Mouse (Mus musculus): ENCODE results near the gene Vat1. TPM values are rescaled to one million over a fixed set of nuclear protein-coding genes. Genes with fewer than 3 reads are reported as not detected.
"Not testable (repeated sequence)": the region's sequence is repeated elsewhere in the genome, so short reads cannot be mapped to it uniquely, and the experiment has no call there.

Gene Vat1
- polyA plus RNA-seq, 1 experiment from 2014 or later: 202 TPM

GRCm38 (mm10) chr11:101446319-101446718, 19.7 kb downstream of the Vat1 start:
- ChIA-PET POLR2A (no interaction called here), CTCF (no interaction called here)
- no peak for ATAC-seq
- in situ Hi-C loops (cut with MboI; ENCODE audit: low pct_unique_long_range_greater_than_20kb): no loop called here
- no peak for DNase-seq (ENCODE audit: low read depth, low spot score)
- TF ChIP-seq CTCF (IDR thresholded peaks at IDR 0.05): no peak
- no peaks in the 10 kb centered on the region for H3K27me3 ChIP-seq

DNA sequence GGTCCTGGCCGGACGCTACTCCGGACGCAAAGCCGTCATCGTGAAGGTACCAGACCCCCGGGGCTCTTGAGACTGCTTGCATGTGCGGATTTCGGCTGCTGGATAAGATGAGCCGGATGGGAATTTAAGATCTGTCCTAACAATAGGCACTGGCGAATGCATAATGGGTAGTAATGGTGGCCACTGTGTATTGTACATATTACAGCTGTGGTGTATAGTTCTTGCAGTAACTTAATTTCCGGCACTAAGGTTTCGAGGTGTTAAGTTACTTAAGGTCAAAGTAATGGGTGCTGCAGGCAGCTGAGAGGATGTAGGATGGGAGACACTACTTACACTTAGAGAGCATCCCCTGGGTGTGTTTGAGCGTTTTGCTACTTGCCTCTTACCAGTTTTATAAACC, 23.3 kb downstream of the Vat1 start:
- no peaks in the 10 kb centered on the region for H3K27me3 ChIP-seq
- CTCF ChIA-PET: interaction anchor here (0.7 to 1.8 kb wide), 4 partner anchors 10 to 26 kb away, joined by 3 to 11 read pairs (median 9); partner anchors contain the start of gene Aarsd1
- ATAC-seq (peak; percentile 6), DNase-seq (ENCODE audit: low read depth, low spot score) (no peak)
- no peak for TF ChIP-seq CTCF (IDR thresholded peaks at IDR 0.05)
- POLR2A ChIA-PET: interaction anchor here (3.0 kb wide), 1 partner anchor 26 kb away, joined by 12 read pairs; the partner anchor contains the start of gene Aarsd1
- in situ Hi-C loops (cut with MboI; ENCODE audit: low pct_unique_long_range_greater_than_20kb): no loop called here

DNA sequence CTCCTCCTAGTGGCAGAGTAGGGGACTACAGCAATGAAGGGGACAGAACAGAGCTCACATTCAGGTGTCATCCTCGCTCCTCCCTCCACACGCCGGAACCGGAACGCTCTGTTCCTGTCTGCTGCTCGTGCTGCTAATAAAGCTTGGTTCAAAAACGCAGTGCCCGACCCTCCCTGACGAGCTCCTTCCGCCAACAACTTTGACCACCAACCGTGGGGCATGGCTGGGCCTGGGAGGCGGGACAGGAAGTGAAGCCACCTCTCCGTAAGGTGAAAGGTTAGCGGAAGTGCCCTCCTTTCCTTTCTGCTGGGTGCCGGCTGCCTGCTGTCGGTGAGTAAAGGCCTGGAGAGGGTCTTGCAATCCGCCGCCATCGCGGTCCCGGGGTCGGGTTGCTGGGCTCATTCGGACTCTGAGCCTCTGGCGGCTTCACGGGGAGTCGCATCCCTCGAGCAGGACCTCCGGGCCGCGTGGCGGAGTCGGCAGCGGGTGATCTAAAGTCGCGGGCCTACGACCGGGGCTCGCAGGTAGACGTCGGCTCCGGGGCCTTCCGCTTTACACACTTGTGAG, 23.8 kb downstream of the Vat1 start, which contains the start of gene Rpl27:
TSS of gene Rpl27 (plus strand) at position 172 of the 567 bp plus-strand sequence.
- no peaks in the 10 kb centered on the region for H3K27me3 ChIP-seq
- ATAC-seq: peak; percentile 92
- TF ChIP-seq CTCF (IDR thresholded peaks at IDR 0.05): peak; percentile 67
- ChIA-PET POLR2A (interaction anchor here (0.7 to 3.0 kb wide), 2 partner anchors 23 to 25 kb away, joined by 5 to 12 read pairs; partner anchors contain the start of gene Aarsd1), CTCF (interaction anchor here (0.7 to 1.8 kb wide), 7 partner anchors 9 to 118 kb away, joined by 3 to 11 read pairs (median 3); partner anchors contain the start of gene Aarsd1)
- DNase-seq (ENCODE audit: low read depth, low spot score): peak; percentile 97
- in situ Hi-C loops (cut with MboI; ENCODE audit: low pct_unique_long_range_greater_than_20kb): no loop called here

DNA sequence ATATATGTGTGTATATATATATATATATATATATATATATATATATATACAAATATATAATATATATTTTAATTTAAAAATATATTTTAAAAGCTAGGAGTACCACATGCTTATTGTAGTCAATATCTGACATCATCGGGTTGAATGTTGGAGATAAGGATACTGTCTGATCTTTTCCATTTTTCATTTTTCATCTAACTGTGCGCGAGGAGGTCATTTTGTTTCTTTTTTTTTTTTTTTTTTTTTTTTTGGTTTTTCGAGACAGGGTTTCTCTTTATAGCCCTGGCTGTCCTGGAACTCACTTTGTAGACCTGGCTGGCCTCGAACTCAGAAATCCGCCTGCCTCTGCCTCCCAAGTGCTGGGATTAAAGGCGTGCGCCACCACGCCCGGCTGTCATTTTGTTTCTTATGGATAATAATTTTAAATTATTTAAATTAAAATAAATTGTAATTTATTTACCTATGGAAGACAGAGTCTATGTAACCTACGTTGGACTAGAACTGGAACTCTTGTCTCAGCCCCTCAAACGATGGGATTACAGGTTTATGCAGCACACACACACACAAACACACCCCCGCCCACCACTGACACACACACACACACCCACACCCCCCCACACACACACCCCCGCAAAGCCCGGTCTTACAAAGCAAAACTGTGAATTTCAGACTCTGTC, 24.4 kb downstream of the Vat1 start:
- ATAC-seq: not testable (repeated sequence)

GRCm38 (mm10) chr11:101438006-101438405, 28.0 kb downstream of the Vat1 start:
- POLR2A ChIA-PET; CTCF ChIA-PET; DNase-seq (ENCODE audit: low read depth, low spot score); ATAC-seq; H3K27me3 ChIP-seq; in situ Hi-C loops (cut with MboI; ENCODE audit: low pct_unique_long_range_greater_than_20kb): not testable (repeated sequence)

More for the DNA sequence above, 24.4 kb downstream of the Vat1 start:
- POLR2A ChIA-PET: interaction anchor here (0.6 to 3.0 kb wide), 4 partner anchors 14 to 150 kb away, joined by 3 to 12 read pairs (median 4); partner anchors contain the start of gene Aarsd1
- CTCF ChIA-PET: interaction anchor here (0.7 to 1.8 kb wide), 7 partner anchors 9 to 118 kb away, joined by 3 to 11 read pairs (median 3); partner anchors contain the start of gene Aarsd1
- H3K27me3 ChIP-seq; in situ Hi-C loops (cut with MboI; ENCODE audit: low pct_unique_long_range_greater_than_20kb); DNase-seq (ENCODE audit: low read depth, low spot score): not testable (repeated sequence)

- no peak for DNase-seq (ENCODE audit: low read depth, low spot score)
- ChIA-PET CTCF (interaction anchor here (1.5 kb wide), 1 partner anchor 21 kb away, joined by 3 read pairs; no protein-coding TSS in a partner anchor), POLR2A (interaction anchor here (0.7 kb wide), 1 partner anchor 87 kb away, joined by 4 read pairs; no protein-coding TSS in a partner anchor)
- in situ Hi-C loops (cut with MboI; ENCODE audit: low pct_unique_long_range_greater_than_20kb): no loop called here
- H3K27me3 ChIP-seq: no peaks in the 10 kb centered on the region
- no peak for TF ChIP-seq CTCF (IDR thresholded peaks at IDR 0.05)
- no peak for ATAC-seq
These were observed 29.1 kb downstream of the Vat1 start for GRCm38 (mm10) chr11:101436916-101437315.

DNA sequence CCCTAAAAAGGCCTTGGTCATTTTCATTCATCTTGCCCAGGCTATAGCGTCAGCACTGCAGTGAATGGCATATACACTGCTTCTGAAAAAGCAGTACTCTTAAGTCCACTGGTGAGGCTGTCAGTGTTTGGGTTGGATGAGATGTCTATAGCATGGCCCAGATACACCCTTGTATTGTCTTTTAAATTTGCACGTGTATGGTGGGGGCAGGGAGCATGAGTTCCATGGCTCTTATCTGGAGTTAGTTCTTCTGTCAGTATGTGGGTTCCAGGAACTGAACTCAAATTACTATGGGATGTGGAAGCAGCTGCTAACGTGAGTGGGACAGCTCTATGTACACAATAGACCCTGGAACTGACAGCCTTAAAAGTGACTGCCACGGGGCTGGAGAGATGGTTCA, 30.2 kb downstream of the Vat1 start:
- no peak for TF ChIP-seq CTCF (IDR thresholded peaks at IDR 0.05)
- in situ Hi-C loops (cut with MboI; ENCODE audit: low pct_unique_long_range_greater_than_20kb): no loop called here
- DNase-seq (ENCODE audit: low read depth, low spot score): no peak
- POLR2A ChIA-PET: no interaction called here
- CTCF ChIA-PET: no interaction called here
- no peaks in the 10 kb centered on the region for H3K27me3 ChIP-seq
- no peak for ATAC-seq

GRCm38 (mm10) chr11:101433396-101433795, 32.6 kb downstream of the Vat1 start:
- ChIA-PET CTCF (interaction anchor here (0.7 to 1.7 kb wide), 2 partner anchors 9 to 13 kb away, joined by 3 to 10 read pairs; partner anchors contain the start of gene Rpl27), POLR2A (no interaction called here)
- TF ChIP-seq CTCF (IDR thresholded peaks at IDR 0.05): no peak
- DNase-seq (ENCODE audit: low read depth, low spot score) (no peak), ATAC-seq (no peak)
- no peaks in the 10 kb centered on the region for H3K27me3 ChIP-seq
- in situ Hi-C loops (cut with MboI; ENCODE audit: low pct_unique_long_range_greater_than_20kb): no loop called here

DNA sequence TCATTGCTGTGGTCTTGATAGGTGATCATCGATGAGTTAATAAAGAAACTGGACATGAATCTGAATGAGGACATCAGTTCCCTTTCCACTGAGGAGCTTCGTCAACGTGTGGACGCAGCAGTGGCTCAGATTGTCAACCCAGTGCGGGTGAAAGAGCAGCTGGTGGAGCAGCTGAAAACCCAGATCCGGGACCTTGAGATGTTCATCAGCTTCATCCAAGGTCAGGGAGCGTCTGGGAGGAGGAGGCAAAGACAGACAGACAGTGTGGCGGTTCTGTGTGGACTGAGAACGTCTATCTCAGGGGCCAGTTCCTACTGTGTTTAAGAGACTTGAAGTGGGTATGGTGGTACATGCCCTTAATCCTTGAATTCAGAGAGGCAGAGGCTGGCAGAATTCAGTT, 34.7 kb downstream of the Vat1 start:
- ChIA-PET POLR2A (no interaction called here), CTCF (interaction anchor here (0.7 kb wide), 1 partner anchor 36 kb away, joined by 4 read pairs; no protein-coding TSS in a partner anchor)
- in situ Hi-C loops (cut with MboI; ENCODE audit: low pct_unique_long_range_greater_than_20kb): no loop called here
- no peak for DNase-seq (ENCODE audit: low read depth, low spot score)
- TF ChIP-seq CTCF (IDR thresholded peaks at IDR 0.05): no peak
- no peaks in the 10 kb centered on the region for H3K27me3 ChIP-seq
- ATAC-seq: no peak

DNA sequence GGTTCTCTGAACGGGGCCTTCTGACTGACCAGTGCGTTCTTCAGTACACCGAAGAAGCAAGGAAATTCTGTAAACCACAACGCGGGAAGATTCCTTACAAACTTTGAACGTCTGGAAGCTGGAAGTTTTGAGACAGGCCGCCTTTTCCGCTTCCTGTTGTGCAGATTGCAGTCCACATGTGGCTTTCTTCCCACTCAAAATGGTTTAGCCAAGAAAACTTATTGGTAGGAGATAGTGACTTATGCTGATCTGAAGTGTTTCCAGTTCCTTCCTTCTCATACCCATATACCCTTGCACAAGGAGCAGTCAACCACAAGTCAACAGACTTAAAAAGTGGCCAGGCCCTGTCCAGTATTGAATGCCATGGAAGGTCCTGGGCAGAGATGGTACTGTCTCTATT, 39.9 kb downstream of the Vat1 start:
- POLR2A ChIA-PET: interaction anchor here (0.7 kb wide), 1 partner anchor 128 kb away, joined by 3 read pairs; no protein-coding TSS in a partner anchor
- no peak for TF ChIP-seq CTCF (IDR thresholded peaks at IDR 0.05)
- ATAC-seq (no peak), DNase-seq (ENCODE audit: low read depth, low spot score) (no peak)
- in situ Hi-C loops (cut with MboI; ENCODE audit: low pct_unique_long_range_greater_than_20kb): no loop called here
- no peaks in the 10 kb centered on the region for H3K27me3 ChIP-seq
- CTCF ChIA-PET: interaction anchor here (1.0 kb wide), 1 partner anchor 16 kb away, joined by 3 read pairs; the partner anchor contains the start of gene Rpl27

All from Patski (cell line).